Comparison of ENCODE assay signal across 16 mouse cellular contexts in genomic region chr13:58935956-58936495, GRCm38 (mm10).
DNase-seq lines count a peak whose midpoint lies in the region; ATAC-seq lines count a peak whose summit lies in the region.
"Had no signal": no experiment of that assay in that cellular context is flagged by ENCODE, and none has a peak within 500 bp of the region (broad histone marks: within the 10 kb centered on the region; RNA-seq: fewer than 3 reads in every experiment).

No protein-coding gene starts in this region.

- H3K27ac ChIP-seq in heart, embryonic 12.5 days (ENCODE audit: poor library complexity, severe bottlenecking), result no peak overlapping the region
- H3K27ac ChIP-seq in heart, embryonic 11.5 days (ENCODE audit: low read depth, low read length), result no peak overlapping the region
- H3K27ac ChIP-seq in midbrain, embryonic 15.5 days, result no peak overlapping the region; the same call in 1 of the 2 replicates

- 0 out of 2 replicates have a peak overlapping the region, but pooled peaks have one; percentile 19 for H3K4me2 ChIP-seq in heart, embryonic 12.5 days
- H3K4me2 ChIP-seq in heart, embryonic 11.5 days, result no peak overlapping the region
- H3K4me2 ChIP-seq in midbrain, embryonic 15.5 days, result no peak overlapping the region

- H3K4me1 ChIP-seq in heart, embryonic 12.5 days (replicated peaks), result peaks cover 13% of the 10 kb centered on the region
- H3K4me1 ChIP-seq in heart, embryonic 11.5 days (ENCODE audit: control insufficient read depth, insufficient read depth, low read length), result peaks cover 7% of the 10 kb centered on the region; the same call in 1 of the 2 replicates
- peaks cover 34% of the 10 kb centered on the region for H3K4me1 ChIP-seq in midbrain, embryonic 15.5 days

- intact Hi-C loops in left cerebral cortex, postnatal 14 days (cut with DNase I), result no loop called here

- no peaks in the 10 kb centered on the region for H3K9me3 ChIP-seq in heart, embryonic 12.5 days (replicated peaks)
- no peaks in the 10 kb centered on the region for H3K9me3 ChIP-seq in heart, embryonic 11.5 days (replicated peaks; ENCODE audit: control insufficient read depth, low read length)
- H3K9me3 ChIP-seq in midbrain, embryonic 15.5 days, result no peaks in the 10 kb centered on the region

- 10% methylated on average over 8 of the region's 8 CpGs for WGBS in heart, embryonic 12.5 days
- 12% methylated on average over 8 of the region's 8 CpGs for WGBS in heart, embryonic 11.5 days (ENCODE audit: insufficient replicate concordance)
- WGBS in midbrain, embryonic 15.5 days, result 14% methylated on average over 8 of the region's 8 CpGs

- DNase-seq in left cerebral cortex, postnatal 14 days (ENCODE audit: low spot score in 2 of 2), result peak; percentile 37 to 43
- no peak for DNase-seq in left cerebral cortex, adult 18-20 months (ENCODE audit: low spot score in 2 of 2)
- DNase-seq in forelimb bud, embryonic 11.5 days (ENCODE audit: low read depth, low spot score), result peak; percentile 14
- no peak for DNase-seq in gastrocnemius, postnatal 4 days (ENCODE audit: low spot score in 2 of 2)
- no peak for DNase-seq in c-Kit-positive CD71-positive TER-119-positive erythroid progenitor cells, embryonic 14.5 days (ENCODE audit: low spot score)
- DNase-seq: adrenal gland, postnatal 14 days; embryo, embryonic 11 days; kidney, postnatal 25 days; right cerebral cortex, postnatal 4 days; thymus, postnatal 14 days had no signal

- no peak for ATAC-seq in heart, embryonic 12.5 days (ENCODE audit: insufficient number of reproducible peaks, low FRiP score)
- no peak for ATAC-seq in heart, embryonic 11.5 days (replicated peaks; ENCODE audit: insufficient number of reproducible peaks, low FRiP score, low TSS enrichment)
- 0 out of 2 replicates have a peak, but pooled peaks have one; percentile 24 for ATAC-seq in midbrain, embryonic 15.5 days (replicated peaks)
- ATAC-seq: inflammation-experienced regulatory T-cells, adult 6 months had no signal

- no peak overlapping the region; the same call in 1 of the 2 replicates for H3K9ac ChIP-seq in heart, embryonic 12.5 days
- H3K9ac ChIP-seq in heart, embryonic 11.5 days (ENCODE audit: low read depth, low read length), result no peak overlapping the region
- H3K9ac ChIP-seq in midbrain, embryonic 15.5 days, result no peak overlapping the region

- no peak overlapping the region for H3K4me3 ChIP-seq in heart, embryonic 12.5 days
- no peak overlapping the region for H3K4me3 ChIP-seq in heart, embryonic 11.5 days (ENCODE audit: low read depth, low read length)
- H3K4me3 ChIP-seq in midbrain, embryonic 15.5 days, result no peak overlapping the region
- H3K4me3 ChIP-seq: erythroblast, embryonic 14.5 days had no signal

- peaks cover 9% of the 10 kb centered on the region; the same call in 1 of the 2 replicates for H3K27me3 ChIP-seq in heart, embryonic 12.5 days (replicated peaks)
- H3K27me3 ChIP-seq in heart, embryonic 11.5 days (ENCODE audit: control insufficient read depth, insufficient read depth, low read length), result no peaks in the 10 kb centered on the region; the same call in 1 of the 2 replicates
- H3K27me3 ChIP-seq in midbrain, embryonic 15.5 days (replicated peaks), result no peaks in the 10 kb centered on the region

- no peaks in the 10 kb centered on the region for H3K36me3 ChIP-seq in heart, embryonic 12.5 days
- H3K36me3 ChIP-seq in heart, embryonic 11.5 days (ENCODE audit: control insufficient read depth, insufficient read depth, low read length), result no peaks in the 10 kb centered on the region
- H3K36me3 ChIP-seq in midbrain, embryonic 15.5 days (replicated peaks), result no peaks in the 10 kb centered on the region
- H3K36me3 ChIP-seq: G1E had no signal

Comparison
In these comparisons a context has a peak if more than half of its experiments do, and no peak if none do; other contexts are left out.
1. DNase-seq: peak in left cerebral cortex, postnatal 14 days (2 of 2) and forelimb bud, embryonic 11.5 days (single experiment); none in left cerebral cortex, adult 18-20 months (0 of 2), gastrocnemius, postnatal 4 days (0 of 2) and c-Kit-positive CD71-positive TER-119-positive erythroid progenitor cells, embryonic 14.5 days (single experiment).